Mouse (Mus musculus) liver, adult 2 months (tissue): ENCODE data around the gene Ubr7.

Experiments
- CTCF ChIP-seq: fragments of 200-500 bp; IDR thresholded peaks from 2 replicates; pipeline ENCODE4 v1.5.1; 2011; ENCODE audit warnings: low read depth, low read length, control low read depth
- POLR2A ChIP-seq: fragments of 200-500 bp; IDR thresholded peaks from 2 replicates; pipeline ENCODE4 v1.6.1; 2011; ENCODE audit warnings: low read length, control low read depth; ENCODE audit not compliant: insufficient read depth; ENCODE audit errors: extremely low read depth

DNA sequence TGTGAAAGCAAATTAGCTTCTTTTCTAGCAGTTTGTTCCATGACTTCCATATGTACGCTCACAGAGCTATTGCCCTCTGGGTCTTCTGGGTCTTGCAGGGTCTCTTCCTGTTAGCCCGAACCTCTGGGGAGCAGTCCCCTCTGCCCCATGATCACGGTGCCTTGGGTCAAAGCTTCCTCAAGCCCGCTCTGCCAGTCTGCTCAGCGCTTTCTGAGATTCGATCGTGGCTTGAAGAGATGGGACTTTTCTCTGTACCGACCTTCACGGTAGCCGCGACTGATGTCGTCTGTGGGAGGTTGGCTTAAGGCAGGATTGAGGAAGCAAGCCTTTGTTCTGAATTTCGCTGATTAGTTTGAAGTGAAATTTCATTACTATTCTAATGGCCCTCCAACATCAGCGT lies 18.3 kb downstream of the Ubr7 start:
- TF ChIP-seq POLR2A (no peak), CTCF (no peak)
